Mouse (Mus musculus): ENCODE measurements around the gene Defa31.
"Not testable (repeated sequence)": the region's sequence is repeated elsewhere in the genome, so short reads cannot be mapped to it uniquely, and the experiment has no call there.

Defa31 gene

GRCm38 (mm10) chr8:21191314-21191713 lies at the start of gene Defa31:
Gene Defa31 (plus strand): TSS chr8:21191614.
- in situ Hi-C loops (cut with MboI, MseI), result not testable (repeated sequence)

GRCm38 (mm10) chr8:21161977-21162376 lies 29.4 kb upstream of the Defa31 start, which contains the start of gene Defa22:
Gene Defa22 (plus strand): TSS chr8:21162277.
- in situ Hi-C loops (cut with MboI, MseI), result not testable (repeated sequence)

GRCm38 (mm10) chr8:21201261-21201660 lies 9.8 kb downstream of the Defa31 start, which contains the start of gene Gm15293:
Gene Gm15293 (plus strand): TSS chr8:21201561.
- in situ Hi-C loops (cut with MboI, MseI), result loop anchor here (10.0 kb wide), 1 partner anchor 464 kb away; the partner anchor contains the start of gene Defa34

Data from T-helper 2 cell (primary cell).